Mouse (Mus musculus): ENCODE measurements around the gene Ifit3. TPM values are rescaled to one million over a fixed set of nuclear protein-coding genes. Genes with fewer than 3 reads are reported as not detected.
"Not testable (repeated sequence)": the region's sequence is repeated elsewhere in the genome, so short reads cannot be mapped to it uniquely, and the experiment has no call there.

The Ifit3 gene
- total RNA-seq, 2 experiments from 2014 or later = 0.95 to 1.2 TPM

DNA sequence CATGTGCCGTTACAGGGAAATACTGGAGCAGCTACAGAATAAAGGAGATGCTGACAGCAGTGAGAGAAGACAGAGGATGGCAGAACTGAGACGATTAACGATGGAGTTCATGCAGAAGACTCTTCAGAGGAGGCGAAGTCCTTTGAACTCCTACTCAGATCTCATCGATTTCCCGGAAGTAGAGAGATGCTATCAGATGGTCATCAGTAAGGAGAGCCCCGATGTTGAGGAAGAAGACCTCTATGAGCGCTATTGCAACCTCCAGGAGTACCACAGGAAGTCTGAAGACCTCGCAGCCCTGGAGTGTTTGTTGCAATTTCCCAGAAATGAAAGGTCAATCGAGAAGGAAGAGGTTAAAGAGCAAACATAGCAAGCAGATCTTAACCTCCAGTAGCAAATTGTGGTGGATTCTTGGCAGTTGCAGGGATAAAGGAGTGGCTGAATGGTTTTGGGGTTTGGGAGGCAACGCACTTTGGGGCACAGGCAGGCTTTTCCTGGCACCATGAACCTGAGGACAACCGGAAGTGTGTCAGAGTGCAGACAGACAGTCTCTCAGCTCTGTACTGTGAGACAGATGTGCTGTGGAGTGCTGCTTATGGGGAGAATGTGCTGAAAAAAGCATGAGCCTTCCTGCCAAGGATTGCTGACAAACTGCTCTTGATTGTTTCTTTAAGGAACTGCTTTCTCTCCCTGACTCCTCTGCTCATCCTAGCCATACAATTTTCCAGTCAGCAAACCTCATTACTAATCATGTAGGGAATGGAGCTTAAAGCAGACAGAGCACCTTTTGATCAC lies 4.8 kb downstream of the Ifit3 start:
- DNase-seq (ENCODE audit: low spot score in 2 of 2) = not testable (repeated sequence)

DNA sequence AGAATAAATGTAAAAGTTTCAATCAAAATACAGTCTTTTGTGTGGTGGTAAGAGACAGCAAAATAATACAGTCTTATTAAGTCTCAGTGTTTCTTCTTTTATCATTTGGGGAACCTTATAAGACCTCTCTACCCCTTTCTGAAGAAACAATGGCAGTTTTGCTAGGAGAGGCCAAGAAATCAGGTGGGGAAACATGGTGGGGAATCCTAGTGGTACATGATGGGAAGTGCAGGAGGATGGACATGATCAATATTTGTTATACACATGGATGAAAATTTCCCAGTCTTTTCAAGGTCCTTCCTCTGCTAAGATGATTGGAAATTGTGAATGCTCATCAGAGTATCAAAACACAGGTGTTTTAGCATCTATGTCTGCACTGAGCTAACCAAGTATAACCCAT lies 5.6 kb downstream of the Ifit3 start:
- no peak for DNase-seq (ENCODE audit: low spot score in 2 of 2)

DNA sequence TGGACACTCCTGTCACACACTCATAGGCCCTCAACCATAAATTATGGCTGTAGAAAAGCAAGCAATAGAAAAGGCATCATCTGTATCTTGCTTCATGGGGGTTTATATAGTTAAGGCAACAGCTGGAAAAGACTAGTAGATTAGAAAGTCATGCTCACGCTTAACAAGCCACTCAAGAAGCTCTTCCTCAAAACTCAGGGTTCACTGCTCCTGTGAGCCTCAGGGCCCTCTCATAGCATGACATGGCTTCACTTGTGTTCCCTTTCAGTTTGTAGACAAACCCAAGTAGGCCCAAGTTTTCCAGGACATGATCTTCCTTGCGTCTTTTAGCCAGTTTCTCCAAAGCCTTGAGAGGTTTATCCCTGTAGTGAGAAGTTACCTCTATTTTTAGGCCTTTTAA lies 10.1 kb downstream of the Ifit3 start:
- DNase-seq (ENCODE audit: low spot score in 2 of 2) = no peak

DNA sequence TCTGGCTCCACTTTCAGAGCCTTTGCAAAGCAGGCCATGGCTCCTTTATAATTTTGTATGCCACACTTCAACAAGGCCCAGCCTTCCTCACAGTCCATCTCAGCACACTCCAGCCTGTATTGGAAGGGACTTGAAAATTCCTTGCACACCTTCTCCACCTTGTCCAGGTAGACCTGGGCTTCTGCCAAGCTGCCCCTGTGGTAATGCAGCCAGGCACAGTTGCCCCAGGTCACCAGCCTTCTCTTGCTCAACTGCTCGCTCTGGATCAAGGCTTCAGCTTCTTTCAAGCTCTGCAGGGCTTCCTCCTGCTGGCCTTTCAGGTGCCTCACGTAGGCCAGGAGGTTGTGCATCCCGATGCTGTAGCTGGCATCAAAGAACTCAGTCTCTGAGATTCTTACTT lies 11.2 kb downstream of the Ifit3 start:
- not testable (repeated sequence) for DNase-seq (ENCODE audit: low spot score in 2 of 2)

GRCm38 (mm10) chr19:34596811-34597210 lies 13.5 kb downstream of the Ifit3 start:
- no peak for DNase-seq (ENCODE audit: low spot score in 2 of 2)

DNA sequence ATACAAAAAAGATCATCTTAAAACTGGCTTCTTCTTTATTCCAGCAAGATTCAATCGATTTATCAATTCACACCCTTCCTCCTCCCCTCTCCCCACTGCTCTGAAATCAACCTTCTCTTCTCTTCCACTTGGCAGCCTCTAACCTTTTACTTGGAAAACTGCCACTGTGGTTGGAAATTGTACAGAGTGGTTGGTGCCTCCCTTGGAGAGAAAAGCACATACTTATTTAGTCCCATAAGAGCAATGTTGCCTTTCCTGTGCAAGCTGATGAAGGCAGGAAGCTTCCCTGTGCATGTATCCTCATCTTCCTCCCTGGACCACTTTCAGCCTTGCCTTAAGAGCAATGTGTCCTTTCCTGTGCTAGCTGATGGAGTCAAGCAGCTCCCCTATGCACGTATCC lies 15.0 kb downstream of the Ifit3 start:
- peak; percentile 32 to 82 for DNase-seq (ENCODE audit: low spot score in 2 of 2)

DNA sequence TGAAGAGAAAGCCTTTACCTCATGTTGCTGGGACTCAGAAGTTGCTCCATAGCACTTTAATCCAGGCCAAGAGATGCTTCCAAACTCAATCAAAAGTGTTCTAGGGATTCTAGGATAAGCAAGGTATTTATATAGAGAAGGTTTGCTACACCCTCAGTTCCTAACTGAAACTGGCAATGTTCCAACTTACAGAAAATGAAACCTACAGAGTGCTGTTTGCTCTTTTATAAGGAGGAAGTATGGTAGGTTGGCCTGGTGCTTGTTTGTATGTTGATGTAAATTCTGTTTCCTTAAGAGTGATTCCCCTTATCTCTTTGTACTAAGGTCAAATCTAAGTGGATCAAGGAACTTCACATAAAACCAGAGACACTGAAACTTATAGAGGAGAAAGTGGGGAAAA lies 15.9 kb downstream of the Ifit3 start:
- not testable (repeated sequence) for DNase-seq (ENCODE audit: low spot score in 2 of 2)

DNA sequence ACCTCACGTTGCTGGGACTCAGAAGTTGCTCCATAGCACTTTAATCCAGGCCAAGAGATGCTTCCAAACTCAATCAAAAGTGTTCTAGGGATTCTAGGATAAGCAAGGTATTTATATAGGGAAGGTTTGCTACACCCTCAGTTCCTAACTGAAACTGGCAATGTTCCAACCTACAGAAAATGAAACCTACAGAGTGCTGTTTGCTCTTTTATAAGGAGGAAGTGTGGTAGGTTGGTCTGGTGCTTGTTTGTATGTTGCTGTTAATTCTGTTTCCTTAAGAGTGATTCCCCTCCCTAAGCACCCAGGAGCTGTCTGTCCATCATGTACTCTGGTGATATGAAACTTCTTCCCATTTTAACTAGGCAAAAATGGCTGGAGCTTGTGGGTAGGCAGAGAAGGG lies 18.6 kb downstream of the Ifit3 start, which contains the start of gene Ifit1bl1:
Gene Ifit1bl1 (minus strand): TSS at position 69 of the 400 bp plus-strand sequence.
- not testable (repeated sequence) for DNase-seq (ENCODE audit: low spot score in 2 of 2)

DNA sequence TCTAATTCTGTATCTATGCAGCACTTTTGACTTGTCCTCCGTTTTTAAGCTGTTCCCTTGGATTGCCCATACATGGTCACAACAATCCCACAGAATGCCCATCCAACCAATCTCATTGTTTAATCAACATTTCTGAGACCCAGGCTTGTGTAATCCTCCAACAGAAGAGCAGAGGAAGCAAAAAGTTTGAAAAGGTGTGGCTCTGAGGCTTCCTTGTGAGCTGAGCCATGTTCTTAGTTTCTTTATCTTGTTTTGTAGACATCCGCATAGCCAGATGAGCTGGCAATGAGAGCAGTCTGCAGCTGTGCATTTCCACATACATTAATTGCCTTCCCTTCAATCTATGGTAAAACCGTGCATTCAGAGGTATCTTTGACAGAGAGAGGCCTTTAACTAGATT lies 22.1 kb downstream of the Ifit3 start:
- DNase-seq (ENCODE audit: low spot score in 2 of 2) = no peak

GRCm38 (mm10) chr19:34607237-34608051 lies 24.1 kb downstream of the Ifit3 start, which contains the start of gene Ifit3b:
Gene Ifit3b (plus strand): TSS chr19:34607970.
- DNase-seq (ENCODE audit: low spot score in 2 of 2) = not testable (repeated sequence)

DNA sequence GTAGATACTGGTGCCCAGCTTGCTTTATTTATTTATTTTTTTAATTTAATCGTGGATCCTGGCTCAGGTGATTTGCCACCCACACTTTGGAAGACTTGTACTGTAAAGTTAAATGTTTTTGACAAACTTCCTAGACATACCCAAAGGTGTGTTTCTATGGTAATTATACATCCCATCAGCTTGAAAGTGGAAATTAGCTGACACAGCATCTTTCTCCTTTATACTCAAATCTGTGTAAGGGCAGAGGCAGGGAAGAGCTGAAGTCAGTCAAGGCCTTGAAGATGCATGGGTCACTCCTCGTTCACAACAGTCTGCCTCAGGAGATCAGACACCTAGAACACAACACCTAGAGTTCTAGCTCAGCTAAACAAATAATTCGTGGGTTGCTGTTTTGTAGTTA lies 26.8 kb downstream of the Ifit3 start:
- not testable (repeated sequence) for DNase-seq (ENCODE audit: low spot score in 2 of 2)

DNA sequence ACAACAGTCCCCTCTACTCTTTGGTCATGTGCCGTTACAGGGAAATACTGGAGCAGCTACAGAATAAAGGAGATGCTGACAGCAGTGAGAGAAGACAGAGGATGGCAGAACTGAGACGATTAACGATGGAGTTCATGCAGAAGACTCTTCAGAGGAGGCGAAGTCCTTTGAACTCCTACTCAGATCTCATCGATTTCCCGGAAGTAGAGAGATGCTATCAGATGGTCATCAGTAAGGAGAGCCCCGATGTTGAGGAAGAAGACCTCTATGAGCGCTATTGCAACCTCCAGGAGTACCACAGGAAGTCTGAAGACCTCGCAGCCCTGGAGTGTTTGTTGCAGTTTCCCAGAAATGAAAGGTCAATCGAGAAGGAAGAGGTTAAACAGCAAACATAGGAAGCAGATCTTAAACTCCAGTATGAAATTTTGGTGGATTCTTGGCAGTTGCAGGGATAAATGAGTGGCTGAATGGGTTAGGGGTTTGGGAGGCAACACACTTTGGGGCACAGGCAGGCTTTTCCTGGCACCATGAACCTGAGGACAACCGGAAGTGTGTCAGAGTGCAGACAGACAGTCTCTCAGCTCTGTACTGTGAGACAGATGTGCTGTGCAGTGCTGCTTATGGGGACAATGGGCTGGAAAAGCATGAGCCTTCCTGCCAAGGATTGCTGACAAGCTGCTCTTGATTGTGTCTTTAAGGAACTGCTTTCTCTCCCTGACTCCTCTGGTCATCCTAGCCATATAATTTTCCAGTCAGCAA lies 29.1 kb downstream of the Ifit3 start:
- not testable (repeated sequence) for DNase-seq (ENCODE audit: low spot score in 2 of 2)

DNA sequence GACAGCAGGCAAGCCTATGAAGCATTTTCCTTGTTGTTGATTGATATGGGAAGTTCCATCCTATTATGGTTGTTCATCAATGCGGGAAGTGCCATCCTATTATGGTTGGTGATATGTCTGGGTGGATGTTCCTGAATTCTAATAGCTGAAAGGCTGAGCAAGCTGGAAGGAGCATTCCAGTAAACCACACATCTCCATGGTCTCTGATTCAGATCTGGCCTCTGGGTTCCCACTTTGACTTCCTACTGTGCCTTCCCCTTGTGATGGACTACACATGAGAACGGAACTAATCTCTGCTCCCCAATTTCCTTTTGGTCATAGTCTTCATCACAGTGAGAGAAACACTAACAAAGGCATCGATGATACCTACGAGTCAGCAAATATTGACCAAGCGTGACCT lies 37.5 kb downstream of the Ifit3 start:
- no peak for DNase-seq (ENCODE audit: low spot score in 2 of 2)

GRCm38 (mm10) chr19:34623781-34624180 lies 40.5 kb downstream of the Ifit3 start:
- DNase-seq (ENCODE audit: low spot score in 2 of 2) = no peak

DNA sequence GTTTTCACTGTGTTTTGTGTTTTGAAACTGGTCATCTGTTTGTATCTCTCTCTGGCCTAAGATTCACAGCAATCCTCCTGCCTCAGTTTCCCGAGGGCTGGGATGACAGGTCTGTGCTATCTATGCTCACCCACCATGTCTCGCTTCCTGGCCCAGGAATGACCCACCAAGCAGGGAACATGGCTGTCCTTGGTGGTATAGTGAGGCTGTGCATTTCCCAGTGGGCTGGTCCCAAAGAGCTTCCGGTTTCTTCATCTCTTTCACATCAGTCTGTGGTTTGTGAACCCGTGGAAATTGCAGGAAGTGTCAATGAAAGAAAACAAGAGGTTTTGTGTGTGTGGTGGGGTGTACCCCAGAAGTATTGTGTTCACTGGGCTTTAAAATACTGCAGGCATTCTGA lies 41.3 kb downstream of the Ifit3 start:
- DNase-seq (ENCODE audit: low spot score in 2 of 2) = no peak

GRCm38 (mm10) chr19:34627496-34627895 lies 44.2 kb downstream of the Ifit3 start:
- no peak for DNase-seq (ENCODE audit: low spot score in 2 of 2)

DNA sequence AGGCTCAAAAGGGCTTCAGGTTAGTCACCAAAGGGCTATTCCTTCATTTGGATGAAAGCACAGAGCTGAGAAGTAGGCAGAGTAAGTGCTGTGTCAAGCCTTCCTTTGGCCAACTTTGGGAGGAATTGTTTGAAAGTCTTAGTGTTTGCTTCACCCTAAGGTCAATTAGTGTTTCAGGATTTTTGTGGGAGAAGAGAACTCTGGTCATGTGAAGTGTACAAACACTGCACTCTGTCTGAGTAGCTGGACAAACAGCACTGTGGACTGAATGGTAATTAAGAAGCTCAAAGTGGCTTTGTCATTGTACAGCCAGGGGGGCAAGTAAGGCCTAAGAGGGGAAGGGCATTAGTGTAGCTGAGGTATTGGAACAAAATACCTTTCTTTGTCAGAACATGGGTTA lies 48.2 kb downstream of the Ifit3 start:
- DNase-seq (ENCODE audit: low spot score in 2 of 2) = no peak

DNA sequence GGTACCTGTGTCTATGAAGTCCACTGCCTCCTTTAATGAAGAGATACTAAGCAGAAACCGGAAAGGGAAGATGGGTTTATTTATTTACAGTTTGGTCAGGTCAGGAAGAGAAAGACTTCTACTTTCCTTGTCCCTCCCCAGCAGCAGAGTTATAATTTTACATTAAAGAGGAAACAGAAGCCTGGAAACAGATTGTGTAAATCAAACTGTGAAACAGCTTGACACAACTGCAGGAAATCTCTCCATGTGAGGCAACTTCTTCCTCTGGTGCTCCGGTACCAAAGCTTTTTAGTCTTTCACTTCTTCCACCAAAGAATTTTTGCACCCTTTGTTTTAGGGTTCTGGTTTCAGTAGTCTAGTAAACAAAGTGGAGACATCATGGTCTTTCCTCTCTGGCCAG lies 50.2 kb downstream of the Ifit3 start:
- DNase-seq (ENCODE audit: low spot score in 2 of 2) = no peak

DNA sequence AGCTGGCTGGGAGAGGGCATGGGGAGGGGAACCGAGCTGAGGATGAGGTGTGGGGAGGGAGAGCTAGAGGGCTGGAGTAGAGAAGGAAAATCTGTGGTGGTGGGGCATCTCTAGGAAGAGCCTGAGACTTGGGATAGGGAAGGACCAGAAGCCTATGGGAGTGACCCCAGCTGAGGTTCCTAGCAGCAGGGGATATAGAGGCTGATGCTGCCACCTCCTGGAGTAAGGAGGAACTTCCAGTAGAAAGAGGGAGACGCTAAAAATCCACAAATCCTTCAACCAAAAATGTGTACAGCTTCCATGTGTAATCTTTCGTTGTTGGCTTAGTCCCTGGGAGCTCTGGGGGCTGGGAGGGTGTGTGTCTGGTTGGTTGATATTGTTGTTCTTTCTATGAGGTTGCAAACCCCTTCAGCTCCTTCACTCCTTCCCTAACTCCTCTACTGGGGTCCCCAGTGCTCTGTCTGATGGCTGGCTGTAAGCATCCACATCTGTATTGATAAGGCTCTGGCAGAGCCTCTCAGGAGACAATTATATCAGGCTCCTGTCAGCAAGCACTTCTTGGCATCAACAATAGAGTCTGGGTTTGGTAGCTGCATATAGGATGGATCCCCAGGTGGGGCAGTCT lies 53.7 kb downstream of the Ifit3 start:
- peak; percentile 48 to 49 for DNase-seq (ENCODE audit: low spot score in 2 of 2)
